Mouse (Mus musculus): ENCODE measurements around the gene Dthd1. TPM values are rescaled to one million over a fixed set of nuclear protein-coding genes. Genes with fewer than 3 reads are reported as not detected.

Dthd1 gene
- polyA plus RNA-seq (2012; ENCODE audit: low replicate concordance), result not detected in 2 replicates

GRCm38 (mm10) chr5:62813402-62814071 lies at the start of gene Dthd1:
TSS of gene Dthd1 (plus strand) at chr5:62813823.

DNA sequence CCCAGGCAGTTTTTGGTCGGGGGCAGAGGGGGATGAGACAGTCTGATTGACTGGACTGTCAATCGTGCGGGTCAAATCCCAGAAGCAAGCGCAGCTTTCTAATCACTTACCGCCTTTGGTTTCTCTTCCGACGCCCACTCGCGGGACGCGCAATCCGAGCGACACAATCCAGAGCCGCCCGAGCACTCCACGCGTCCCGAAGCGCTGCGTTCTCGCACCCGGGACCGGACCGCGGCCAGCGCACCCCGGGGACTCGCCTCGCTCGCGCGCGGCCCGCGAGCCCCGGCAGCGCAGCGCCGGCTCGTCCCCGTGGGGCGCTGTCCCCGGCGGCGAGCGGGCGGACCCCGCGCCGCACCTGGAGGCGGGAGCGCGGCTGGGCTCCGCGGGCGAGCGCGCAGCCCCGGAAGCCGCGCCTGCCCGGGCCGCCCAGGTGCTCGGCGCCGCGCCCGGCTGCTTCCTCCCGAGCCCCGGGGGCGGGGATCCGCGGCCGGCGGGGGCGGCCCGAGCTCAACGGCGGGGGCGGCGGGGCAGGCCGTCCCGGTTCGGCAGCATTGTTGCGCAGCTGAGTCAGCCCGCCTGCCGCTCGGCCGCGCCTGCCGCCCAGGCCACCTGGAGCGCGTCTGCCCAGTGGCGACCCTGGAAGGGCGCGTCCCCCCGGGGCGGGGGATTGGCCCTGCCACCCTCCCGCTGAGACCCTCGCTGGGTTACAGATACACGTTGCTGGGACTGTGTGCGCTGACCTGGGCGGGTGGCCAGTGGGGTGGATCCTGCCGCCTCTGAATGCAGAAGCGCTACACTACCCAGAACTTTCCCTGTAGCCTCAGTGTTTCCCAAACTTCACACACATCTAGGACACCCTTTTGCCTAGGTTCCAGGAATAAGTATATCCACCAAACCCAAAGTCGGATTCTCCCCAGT lies 47.6 kb upstream of the Dthd1 start, which contains the start of gene Arap2:
TSS of gene Arap2 (minus strand) at position 376 of the 918 bp plus-strand sequence.

Other genes with a start within 250 kb of the Dthd1 start
- 2.9 and 4.4 TPM in 2 replicates for gene Arap2, start 47.7 kb upstream of the Dthd1 start, polyA plus RNA-seq (2012; ENCODE audit: low replicate concordance)